Mouse (Mus musculus) intestine, postnatal 0 days (tissue): ENCODE data around the gene Tmem260. TPM values are rescaled to one million over a fixed set of nuclear protein-coding genes. Genes with fewer than 3 reads are reported as not detected.

ENCODE experiments used
- ATAC-seq: fragments of 200-750 bp; cut with Nextera tagmentation; 2 replicates; pipeline ENCODE4 v1.8.0; 2017; ENCODE audit warnings: mild to moderate bottlenecking, moderate TSS enrichment, moderate library complexity
- H3K27ac ChIP-seq: fragments of 300-500 bp; sonication (generic); 2 replicates; pipeline ENCODE4 v1.5.1; 2014; ENCODE audit warnings: mild to moderate bottlenecking, low read depth, low read length, moderate library complexity
- H3K27me3 ChIP-seq: fragments of 300-500 bp; sonication (generic); replicated peaks from 2 replicates; pipeline ENCODE4 v1.6.1; 2014; ENCODE audit warnings: low read length, mixed read lengths; ENCODE audit not compliant: control insufficient read depth, insufficient read depth
- H3K36me3 ChIP-seq: fragments of 300-500 bp; sonication (generic); 2 replicates; pipeline ENCODE4 v1.6.1; 2014; ENCODE audit warnings: mild to moderate bottlenecking, moderate library complexity; ENCODE audit not compliant: control insufficient read depth, insufficient read depth
- H3K4me1 ChIP-seq: fragments of 300-500 bp; sonication (generic); replicated peaks from 2 replicates; pipeline ENCODE4 v1.6.1; 2014; ENCODE audit warnings: antibody characterized with exemption, low read length, mixed read lengths; ENCODE audit not compliant: control insufficient read depth, insufficient read depth
- H3K4me2 ChIP-seq: fragments of 300-500 bp; sonication (generic); replicated peaks from 2 replicates; pipeline ENCODE4 v1.6.1; 2014; ENCODE audit warnings: low read depth, mild to moderate bottlenecking, moderate library complexity
- H3K4me3 ChIP-seq: fragments of 300-500 bp; sonication (generic); 2 replicates; pipeline ENCODE4 v1.5.1; 2014; ENCODE audit warnings: low read depth, low read length
- H3K9ac ChIP-seq: fragments of 300-500 bp; sonication (generic); 2 replicates; pipeline ENCODE4 v1.6.1; 2014; ENCODE audit warnings: mild to moderate bottlenecking, low read depth, low read length
- H3K9me3 ChIP-seq: fragments of 300-500 bp; sonication (generic); 2 replicates; pipeline ENCODE4 v1.6.1; 2016; ENCODE audit warnings: mixed run types; ENCODE audit not compliant: control insufficient read depth
- CTCF ChIP-seq: sonication (generic); IDR thresholded peaks from 2 replicates; pipeline ENCODE4 v1.5.1; 2016; ENCODE audit warnings: low read depth, mild to moderate bottlenecking, control low read depth, antibody characterized with exemption, moderate library complexity
- WGBS: fragments of 180-500 bp; shearing (Covaris S2); extraction: QIAGEN DNeasy Blood & Tissue Kit; methylation state at CpG from one replicate; pipeline ENCODE4 v1.1.7; 2014; 5-methylcytosine and 5-hydroxymethylcytosine counted together
- polyA plus RNA-seq: library from polyadenylated mRNA; unstranded; fragments of >200 nt; fragmentation: Nextera tagmentation; extraction: Ambion mirVana; gene quantifications from 2 replicates; pipeline ENCODE4 v1.2.1, GENCODE M21; 2015

Tmem260 gene
- polyA plus RNA-seq, 1 experiment from 2014 or later: 6.2 TPM

GRCm38 (mm10) chr14:48421996-48422395, 23.9 kb upstream of the Tmem260 start:
- H3K9me3 ChIP-seq: no peaks in the 10 kb centered on the region
- no peak for ATAC-seq
- H3K27ac ChIP-seq: no peak overlapping the region
- no peak overlapping the region for H3K4me3 ChIP-seq
- H3K27me3 ChIP-seq: 0 out of 2 replicates have a peak, but pooled peaks cover 4% of the 10 kb centered on the region
- WGBS: 16% methylated on average over 6 of the region's 6 CpGs
- H3K36me3 ChIP-seq: no peaks in the 10 kb centered on the region
- no peak overlapping the region for H3K9ac ChIP-seq
- 0 out of 2 replicates have a peak, but pooled peaks have one; percentile 14 for TF ChIP-seq CTCF
- no peaks in the 10 kb centered on the region for H3K4me1 ChIP-seq
- H3K4me2 ChIP-seq: peak overlapping the region; percentile 38

- no peak overlapping the region for H3K9ac ChIP-seq
- no peak overlapping the region for H3K27ac ChIP-seq
- 48% methylated on average over 4 of the region's 4 CpGs for WGBS
- no peak for TF ChIP-seq CTCF
- 0 out of 2 replicates have a peak overlapping the region, but pooled peaks have one; percentile 38 for H3K4me2 ChIP-seq
- H3K4me1 ChIP-seq: no peaks in the 10 kb centered on the region
- ATAC-seq: no peak
- H3K36me3 ChIP-seq: no peaks in the 10 kb centered on the region
- no peak overlapping the region for H3K4me3 ChIP-seq
- H3K27me3 ChIP-seq: 0 out of 2 replicates have a peak, but pooled peaks cover 4% of the 10 kb centered on the region
- no peaks in the 10 kb centered on the region for H3K9me3 ChIP-seq
Observed at GRCm38 (mm10) chr14:48422436-48422835, 23.5 kb upstream of the Tmem260 start.

- Histone ChIP-seq H3K36me3 (no peaks in the 10 kb centered on the region), H3K4me1 (no peaks in the 10 kb centered on the region), H3K4me2 (no peak overlapping the region), H3K27me3 (0 out of 2 replicates have a peak, but pooled peaks cover 4% of the 10 kb centered on the region), H3K27ac (no peak overlapping the region), H3K9ac (no peak overlapping the region), H3K9me3 (no peaks in the 10 kb centered on the region), H3K4me3 (no peak overlapping the region)
- WGBS: 49% methylated on average over 7 of the region's 7 CpGs
- no peak for ATAC-seq
- TF ChIP-seq CTCF: no peak
Observed at GRCm38 (mm10) chr14:48422901-48423300, 23.0 kb upstream of the Tmem260 start.

- H3K4me1 ChIP-seq: no peaks in the 10 kb centered on the region
- H3K27me3 ChIP-seq: no peaks in the 10 kb centered on the region
- H3K36me3 ChIP-seq: no peaks in the 10 kb centered on the region
- H3K4me3 ChIP-seq: no peak overlapping the region
- no peak overlapping the region for H3K9ac ChIP-seq
- no peak for ATAC-seq
- no peak overlapping the region for H3K4me2 ChIP-seq
- no peak overlapping the region for H3K27ac ChIP-seq
- H3K9me3 ChIP-seq: no peaks in the 10 kb centered on the region
- 83% methylated on average over 2 of the region's 2 CpGs for WGBS
- no peak for TF ChIP-seq CTCF
Observed at GRCm38 (mm10) chr14:48431978-48432377, 13.9 kb upstream of the Tmem260 start.

- H3K27ac ChIP-seq: no peak overlapping the region
- H3K9me3 ChIP-seq: no peaks in the 10 kb centered on the region
- H3K4me1 ChIP-seq: no peaks in the 10 kb centered on the region
- H3K36me3 ChIP-seq: no peaks in the 10 kb centered on the region
- 52% methylated on average over 3 of the region's 3 CpGs for WGBS
- H3K4me2 ChIP-seq: no peak overlapping the region
- no peak for TF ChIP-seq CTCF
- H3K27me3 ChIP-seq: no peaks in the 10 kb centered on the region
- no peak overlapping the region for H3K9ac ChIP-seq
- no peak for ATAC-seq
- H3K4me3 ChIP-seq: no peak overlapping the region
Observed at GRCm38 (mm10) chr14:48443796-48444195, 2.1 kb upstream of the Tmem260 start.

GRCm38 (mm10) chr14:48451966-48452407, 6.1 kb downstream of the Tmem260 start:
- no peaks in the 10 kb centered on the region for H3K4me1 ChIP-seq
- TF ChIP-seq CTCF: no peak
- no peak overlapping the region for H3K9ac ChIP-seq
- peaks cover 7% of the 10 kb centered on the region for H3K36me3 ChIP-seq
- no peak overlapping the region for H3K4me3 ChIP-seq
- no peak overlapping the region for H3K4me2 ChIP-seq
- no peaks in the 10 kb centered on the region for H3K27me3 ChIP-seq
- H3K27ac ChIP-seq: no peak overlapping the region
- no peaks in the 10 kb centered on the region for H3K9me3 ChIP-seq
- WGBS: 82% methylated on average over 18 of the region's 18 CpGs
- no peak for ATAC-seq

GRCm38 (mm10) chr14:48453411-48453810, 7.5 kb downstream of the Tmem260 start:
- no peak overlapping the region for H3K4me3 ChIP-seq
- no peak overlapping the region for H3K27ac ChIP-seq
- TF ChIP-seq CTCF: no peak
- ATAC-seq: no peak
- no peak overlapping the region for H3K9ac ChIP-seq
- no peak overlapping the region for H3K4me2 ChIP-seq
- peaks cover 7% of the 10 kb centered on the region for H3K36me3 ChIP-seq
- no peaks in the 10 kb centered on the region for H3K4me1 ChIP-seq
- 67% methylated on average over 5 of the region's 5 CpGs for WGBS
- H3K27me3 ChIP-seq: no peaks in the 10 kb centered on the region
- H3K9me3 ChIP-seq: no peaks in the 10 kb centered on the region
